Mouse (Mus musculus) ES-E14 (cell line): ENCODE measurements at regions not wholly inside any gene's neighbourhood (a gene's known extent, or its start where the extent isn't known, plus 50 kb on each side); places are given as distances from the start of the nearest gene placed in this dataset.

ENCODE experiments used
- CHD2 ChIP-seq: IDR thresholded peaks from 2 replicates; pipeline ENCODE4 v1.6.1; 2014; ENCODE audit warnings: mild to moderate bottlenecking, low read depth, low read length, inconsistent platforms
- MAFK ChIP-seq: IDR thresholded peaks from 2 replicates; pipeline ENCODE4 v1.6.1; 2014; ENCODE audit warnings: mild to moderate bottlenecking, low read depth, low read length, inconsistent platforms; ENCODE audit not compliant: insufficient read depth
- ZC3H11A ChIP-seq: IDR thresholded peaks from 2 replicates; pipeline ENCODE4 v1.6.1; 2012; ENCODE audit warnings: low read depth, mild to moderate bottlenecking, inconsistent platforms, low read length, borderline replicate concordance
- ZNF384 ChIP-seq: IDR thresholded peaks from 2 replicates; pipeline ENCODE4 v1.6.1; 2012; ENCODE audit warnings: low read depth, low read length, inconsistent platforms

DNA sequence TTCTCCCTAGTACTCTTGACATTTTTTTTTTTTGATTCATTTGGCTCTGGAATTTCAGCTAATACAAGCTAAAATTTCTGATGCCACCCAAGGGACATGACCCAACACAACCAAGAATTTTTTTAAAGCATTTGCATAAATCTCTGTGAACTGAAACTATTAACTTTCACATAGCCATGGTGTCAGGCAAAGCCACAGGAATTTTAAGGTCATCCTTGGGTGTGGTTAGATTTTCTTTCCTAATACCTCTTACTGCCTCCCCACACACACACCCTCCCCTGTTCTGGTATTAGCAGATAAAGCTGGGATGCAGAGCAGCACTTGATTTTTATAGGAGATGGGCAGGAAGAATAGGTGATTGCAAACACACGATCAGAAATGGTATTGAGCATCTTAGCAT is 150.9 kb upstream of the Tmco5 start:
- TF ChIP-seq MAFK (no peak), CHD2 (no peak), ZC3H11A (no peak), ZNF384 (no peak)
